Mouse (Mus musculus): ENCODE results near the gene Lrriq1. TPM values are rescaled to one million over a fixed set of nuclear protein-coding genes. Genes with fewer than 3 reads are reported as not detected.

Gene Lrriq1
- polyA plus RNA-seq, 1 experiment from 2014 or later: 0.10 TPM

GRCm38 (mm10) chr10:103145769-103146379, 90.2 kb downstream of the Lrriq1 start:
- DNase-seq (ENCODE audit: low spot score) (no peak), ATAC-seq (ENCODE audit: low FRiP score, low TSS enrichment) (no peak)
- TF ChIP-seq CTCF (IDR thresholded peaks at IDR 0.05; ENCODE audit: low read depth) (no peak), EP300 (optimal IDR thresholded peaks at IDR 0.05) (no peak)
- Histone ChIP-seq H3K36me3 (ENCODE audit: control insufficient read depth, insufficient read depth, low read length) (no peaks in the 10 kb centered on the region), H3K27me3 (ENCODE audit: control insufficient read depth, insufficient read depth, low read length) (no peaks in the 10 kb centered on the region), H3K9me3 (ENCODE audit: control insufficient read depth, low read length) (no peaks in the 10 kb centered on the region), H3K27ac (replicated peaks) (no peak overlapping the region), H3K9ac (ENCODE audit: low read length) (no peak overlapping the region), H3K4me2 (replicated peaks; ENCODE audit: low read depth) (no peak overlapping the region), H3K4me3 (ENCODE audit: low read depth, low read length) (no peak overlapping the region), H3K4me1 (replicated peaks; ENCODE audit: control insufficient read depth, insufficient read depth) (no peaks in the 10 kb centered on the region)
- WGBS: 26% methylated on average over 8 of the region's 8 CpGs

- no peak overlapping the region for H3K27ac ChIP-seq (replicated peaks)
- no peak overlapping the region for H3K4me3 ChIP-seq (ENCODE audit: low read depth, low read length)
- H3K4me2 ChIP-seq (replicated peaks; ENCODE audit: low read depth): no peak overlapping the region
- no peaks in the 10 kb centered on the region for H3K9me3 ChIP-seq (ENCODE audit: control insufficient read depth, low read length)
- H3K36me3 ChIP-seq (ENCODE audit: control insufficient read depth, insufficient read depth, low read length): no peaks in the 10 kb centered on the region
- DNase-seq (ENCODE audit: low spot score) (peak; percentile 35), ATAC-seq (ENCODE audit: low FRiP score, low TSS enrichment) (peak; percentile 84; the same call in 1 of the 2 replicates)
- 40% methylated on average over 11 of the region's 11 CpGs for WGBS
- TF ChIP-seq CTCF (IDR thresholded peaks at IDR 0.05; ENCODE audit: low read depth) (no peak), EP300 (optimal IDR thresholded peaks at IDR 0.05) (no peak)
- H3K4me1 ChIP-seq (replicated peaks; ENCODE audit: control insufficient read depth, insufficient read depth): no peaks in the 10 kb centered on the region
- no peak overlapping the region for H3K9ac ChIP-seq (ENCODE audit: low read length)
- H3K27me3 ChIP-seq (ENCODE audit: control insufficient read depth, insufficient read depth, low read length): no peaks in the 10 kb centered on the region
Observed at GRCm38 (mm10) chr10:103144927-103145768, 91.0 kb downstream of the Lrriq1 start.

GRCm38 (mm10) chr10:103142526-103142925, 93.6 kb downstream of the Lrriq1 start:
- Histone ChIP-seq H3K27me3 (ENCODE audit: control insufficient read depth, insufficient read depth, low read length) (no peaks in the 10 kb centered on the region), H3K9me3 (ENCODE audit: control insufficient read depth, low read length) (no peaks in the 10 kb centered on the region), H3K4me3 (ENCODE audit: low read depth, low read length) (no peak overlapping the region), H3K27ac (replicated peaks) (no peak overlapping the region), H3K9ac (ENCODE audit: low read length) (no peak overlapping the region), H3K4me2 (replicated peaks; ENCODE audit: low read depth) (no peak overlapping the region), H3K36me3 (ENCODE audit: control insufficient read depth, insufficient read depth, low read length) (no peaks in the 10 kb centered on the region), H3K4me1 (replicated peaks; ENCODE audit: control insufficient read depth, insufficient read depth) (no peaks in the 10 kb centered on the region)
- TF ChIP-seq CTCF (IDR thresholded peaks at IDR 0.05; ENCODE audit: low read depth) (0 out of 2 replicates have a peak, but pooled peaks have one; percentile 8), EP300 (optimal IDR thresholded peaks at IDR 0.05) (no peak)
- 57% methylated on average over 4 of the region's 4 CpGs for whole genome bisulfite sequencing
- DNase-seq (ENCODE audit: low spot score): no peak
- ATAC-seq (ENCODE audit: low FRiP score, low TSS enrichment): no peak

- TF ChIP-seq CTCF (IDR thresholded peaks at IDR 0.05; ENCODE audit: low read depth) (peak; percentile 53), EP300 (optimal IDR thresholded peaks at IDR 0.05) (no peak)
- Histone ChIP-seq H3K4me1 (replicated peaks; ENCODE audit: control insufficient read depth, insufficient read depth) (no peaks in the 10 kb centered on the region), H3K27me3 (ENCODE audit: control insufficient read depth, insufficient read depth, low read length) (no peaks in the 10 kb centered on the region), H3K4me2 (replicated peaks; ENCODE audit: low read depth) (no peak overlapping the region), H3K36me3 (ENCODE audit: control insufficient read depth, insufficient read depth, low read length) (no peaks in the 10 kb centered on the region), H3K9ac (ENCODE audit: low read length) (no peak overlapping the region), H3K27ac (replicated peaks) (no peak overlapping the region), H3K9me3 (ENCODE audit: control insufficient read depth, low read length) (no peaks in the 10 kb centered on the region), H3K4me3 (ENCODE audit: low read depth, low read length) (no peak overlapping the region)
- no peak for DNase-seq (ENCODE audit: low spot score)
- 37% methylated on average over 6 of the region's 6 CpGs for WGBS
- ATAC-seq (ENCODE audit: low FRiP score, low TSS enrichment): no peak
Observed at GRCm38 (mm10) chr10:103141532-103141931, 94.6 kb downstream of the Lrriq1 start.

- no peak for DNase-seq (ENCODE audit: low spot score)
- TF ChIP-seq CTCF (IDR thresholded peaks at IDR 0.05; ENCODE audit: low read depth): no peak
- no peak for TF ChIP-seq EP300 (optimal IDR thresholded peaks at IDR 0.05)
- Histone ChIP-seq H3K36me3 (ENCODE audit: control insufficient read depth, insufficient read depth, low read length) (no peaks in the 10 kb centered on the region), H3K4me1 (replicated peaks; ENCODE audit: control insufficient read depth, insufficient read depth) (no peaks in the 10 kb centered on the region), H3K9ac (ENCODE audit: low read length) (no peak overlapping the region), H3K4me3 (ENCODE audit: low read depth, low read length) (no peak overlapping the region), H3K27ac (replicated peaks) (no peak overlapping the region), H3K9me3 (ENCODE audit: control insufficient read depth, low read length) (no peaks in the 10 kb centered on the region), H3K4me2 (replicated peaks; ENCODE audit: low read depth) (no peak overlapping the region), H3K27me3 (ENCODE audit: control insufficient read depth, insufficient read depth, low read length) (no peaks in the 10 kb centered on the region)
- no peak for ATAC-seq (ENCODE audit: low FRiP score, low TSS enrichment)
- 63% methylated on average over 8 of the region's 8 CpGs for WGBS
Observed at GRCm38 (mm10) chr10:103140609-103141008, 95.5 kb downstream of the Lrriq1 start.

- DNase-seq (ENCODE audit: low spot score) (no peak), ATAC-seq (ENCODE audit: low FRiP score, low TSS enrichment) (no peak)
- Histone ChIP-seq H3K27ac (replicated peaks) (no peak overlapping the region), H3K4me3 (ENCODE audit: low read depth, low read length) (no peak overlapping the region), H3K9me3 (ENCODE audit: control insufficient read depth, low read length) (no peaks in the 10 kb centered on the region), H3K36me3 (ENCODE audit: control insufficient read depth, insufficient read depth, low read length) (no peaks in the 10 kb centered on the region), H3K9ac (ENCODE audit: low read length) (no peak overlapping the region), H3K4me2 (replicated peaks; ENCODE audit: low read depth) (no peak overlapping the region), H3K27me3 (ENCODE audit: control insufficient read depth, insufficient read depth, low read length) (no peaks in the 10 kb centered on the region), H3K4me1 (replicated peaks; ENCODE audit: control insufficient read depth, insufficient read depth) (no peaks in the 10 kb centered on the region)
- 60% methylated on average over 6 of the region's 6 CpGs for WGBS
- TF ChIP-seq CTCF (IDR thresholded peaks at IDR 0.05; ENCODE audit: low read depth) (no peak), EP300 (optimal IDR thresholded peaks at IDR 0.05) (no peak)
Observed at GRCm38 (mm10) chr10:103114629-103115028, 121.5 kb downstream of the Lrriq1 start.

All from stomach, postnatal 0 days (tissue).